Mouse (Mus musculus): Measurements from ENCODE around the gene Pkp4. TPM values are rescaled to one million over a fixed set of nuclear protein-coding genes. Genes with fewer than 3 reads are reported as not detected.

The Pkp4 gene
- 100 to 1,000 TPM; 160 to 162 TPM for total RNA-seq (2021)
- long read RNA-seq, experiment 1, partial matches to known transcripts: 34 of 43 reads
- long read RNA-seq, experiment 1, other reads (novel, unspliced or antisense): 9 of 43 reads
- long read RNA-seq, experiment 2, partial matches to known transcripts: 40 of 54 reads
- long read RNA-seq, experiment 2, other reads (novel, unspliced or antisense): 14 of 54 reads

- peak; percentile 94 for DNase-seq
- intact Hi-C loops (cut with DNase I): loop anchor here (1.0 to 5.0 kb wide), 5 partner anchors 60 to 458 kb away; no protein-coding TSS in a partner anchor
Observed at GRCm38 (mm10) chr2:59160605-59160963, at the start of gene Pkp4, which contains the start of gene Ccdc148. Gene Pkp4, plus strand, starts transcription at chr2:59160850. Gene Ccdc148, minus strand, starts transcription at chr2:59160683.

DNA sequence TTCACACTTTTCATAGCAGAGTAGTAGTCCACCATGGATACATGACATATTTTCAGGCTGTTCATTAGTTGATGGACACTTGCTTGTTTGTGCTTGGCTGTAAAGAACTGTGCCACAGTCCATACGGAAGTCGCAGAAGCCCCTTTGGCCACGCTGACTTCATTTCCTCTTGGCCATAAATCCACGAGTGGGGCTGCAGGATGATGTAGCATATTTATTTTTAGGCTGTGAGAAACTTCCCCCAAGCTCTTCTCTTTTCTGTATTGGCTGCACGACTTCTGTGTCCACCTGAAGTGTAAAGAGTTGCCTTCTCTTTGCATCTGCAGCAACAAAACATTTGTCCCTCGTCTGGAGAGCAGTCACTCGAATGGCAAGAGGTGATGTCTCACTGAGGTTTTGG lies 31.6 kb upstream of the Pkp4 start:
- intact Hi-C loops (cut with DNase I): no loop called here

GRCm38 (mm10) chr2:59129821-59130220 lies 30.8 kb upstream of the Pkp4 start:
- intact Hi-C loops (cut with DNase I): no loop called here
- no peak for DNase-seq

More for the DNA sequence above, 31.6 kb upstream of the Pkp4 start:
- DNase-seq: no peak

GRCm38 (mm10) chr2:59131044-59131443 lies 29.6 kb upstream of the Pkp4 start:
- DNase-seq: no peak
- intact Hi-C loops (cut with DNase I): no loop called here

DNA sequence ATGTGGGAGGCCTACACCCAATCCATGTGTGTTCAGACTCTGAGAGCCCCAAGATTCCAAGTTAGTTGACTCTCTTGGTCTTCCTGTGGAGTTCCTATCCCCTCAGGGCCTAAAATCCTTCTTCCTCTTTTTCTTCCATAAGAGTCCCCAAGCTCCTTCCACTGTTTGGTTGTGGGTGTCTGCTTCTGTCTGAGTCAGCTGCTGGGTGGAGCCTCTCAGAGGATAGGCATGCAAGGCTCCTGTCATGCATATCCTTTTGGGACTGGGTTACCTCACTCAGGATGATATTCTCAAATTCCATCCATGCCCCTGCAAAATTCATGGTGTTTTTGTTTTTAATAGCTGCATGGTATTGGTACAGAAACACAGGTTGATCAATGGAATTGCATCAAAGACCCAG lies 5.2 kb upstream of the Pkp4 start:
- intact Hi-C loops (cut with DNase I): no loop called here
- no peak for DNase-seq

GRCm38 (mm10) chr2:59158117-59158516 lies 2.5 kb upstream of the Pkp4 start:
- intact Hi-C loops (cut with DNase I): no loop called here
- DNase-seq: no peak

GRCm38 (mm10) chr2:59159961-59160604 lies 567 bp upstream of the Pkp4 start:
- intact Hi-C loops (cut with DNase I): loop anchor here (1.0 to 5.0 kb wide), 5 partner anchors 60 to 458 kb away; no protein-coding TSS in a partner anchor
- DNase-seq: no peak

- peak in 1 of 2 experiments; percentile 52 for DNase-seq
- intact Hi-C loops (cut with DNase I): loop anchor here (1.0 to 5.0 kb wide), 5 partner anchors 126 to 459 kb away; no protein-coding TSS in a partner anchor
Observed at GRCm38 (mm10) chr2:59161021-59161440, 381 bp downstream of the Pkp4 start.

GRCm38 (mm10) chr2:59161441-59162284 lies 1.0 kb downstream of the Pkp4 start:
- intact Hi-C loops (cut with DNase I): loop anchor here (1.0 to 5.0 kb wide), 5 partner anchors 126 to 459 kb away; no protein-coding TSS in a partner anchor
- DNase-seq: peak; percentile 73 to 80

DNA sequence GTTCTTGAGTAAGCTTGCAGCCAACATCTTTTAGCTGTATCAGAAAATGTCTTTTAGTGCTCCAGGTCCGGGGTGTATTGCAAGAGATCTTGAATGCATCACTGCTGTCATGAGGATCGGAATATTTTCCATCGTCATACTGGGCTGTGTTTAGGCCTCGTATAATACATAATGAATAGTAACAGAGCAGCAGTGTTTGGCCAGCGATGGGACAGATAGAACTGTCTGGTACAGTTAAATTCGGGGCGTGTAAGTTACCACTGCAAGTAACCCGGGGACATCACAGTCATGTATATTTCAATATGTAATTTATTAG lies 1.6 kb downstream of the Pkp4 start:
- intact Hi-C loops (cut with DNase I): loop anchor here (5.0 kb wide), 4 partner anchors 125 to 460 kb away; no protein-coding TSS in a partner anchor
- no peak for DNase-seq

GRCm38 (mm10) chr2:59166976-59167375 lies 6.3 kb downstream of the Pkp4 start:
- intact Hi-C loops (cut with DNase I): no loop called here
- DNase-seq: no peak

DNA sequence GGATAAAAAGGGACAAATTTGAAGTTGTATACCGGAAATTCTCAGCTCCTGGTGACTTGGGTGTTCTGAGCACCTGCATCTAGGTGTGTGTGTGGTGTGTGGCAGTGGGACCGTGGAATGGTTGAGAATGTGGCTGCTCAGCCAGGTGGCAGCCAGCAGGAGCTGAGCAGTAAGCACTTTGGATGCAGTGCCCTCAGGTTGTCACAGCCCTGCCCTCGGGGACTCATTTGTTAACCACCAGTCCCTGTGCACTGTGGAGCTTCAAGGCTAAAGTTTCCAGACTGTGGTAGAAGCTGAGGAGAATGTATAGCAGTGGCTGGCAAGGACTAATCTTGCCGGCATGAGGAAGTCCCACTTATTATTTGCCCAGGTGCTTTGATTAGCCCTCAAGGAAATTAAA lies 7.2 kb downstream of the Pkp4 start:
- intact Hi-C loops (cut with DNase I): no loop called here
- no peak for DNase-seq

DNA sequence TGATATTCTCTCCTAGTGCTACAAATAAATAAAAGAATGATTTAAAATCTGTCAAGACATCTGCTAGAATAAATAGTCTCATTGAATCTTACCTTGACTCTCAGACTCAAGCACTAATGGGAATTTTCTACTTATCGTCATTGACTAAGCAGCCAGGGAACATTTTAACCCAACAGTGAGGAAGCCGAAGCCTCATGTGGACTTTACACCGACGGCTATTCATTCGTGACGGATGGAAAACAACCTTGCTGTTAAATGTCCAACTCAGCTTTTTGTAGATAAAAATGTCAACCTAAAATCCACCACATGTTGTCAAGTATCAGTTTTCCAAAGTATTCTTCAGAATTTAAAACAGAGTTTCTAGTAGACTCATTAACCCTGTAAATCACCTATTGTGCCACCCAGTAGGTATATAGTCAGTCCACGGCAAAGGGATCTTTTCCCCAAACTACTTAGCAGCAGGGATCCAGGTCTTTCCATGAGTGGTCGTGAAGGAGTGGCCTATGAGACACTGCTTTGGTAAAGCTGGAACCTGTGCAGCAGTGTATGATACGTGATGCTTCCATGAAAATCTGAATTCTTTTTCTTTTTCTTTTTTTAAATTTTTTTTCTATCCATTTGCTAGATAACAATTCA lies 9.0 kb downstream of the Pkp4 start:
- intact Hi-C loops (cut with DNase I): no loop called here
- DNase-seq: no peak

DNA sequence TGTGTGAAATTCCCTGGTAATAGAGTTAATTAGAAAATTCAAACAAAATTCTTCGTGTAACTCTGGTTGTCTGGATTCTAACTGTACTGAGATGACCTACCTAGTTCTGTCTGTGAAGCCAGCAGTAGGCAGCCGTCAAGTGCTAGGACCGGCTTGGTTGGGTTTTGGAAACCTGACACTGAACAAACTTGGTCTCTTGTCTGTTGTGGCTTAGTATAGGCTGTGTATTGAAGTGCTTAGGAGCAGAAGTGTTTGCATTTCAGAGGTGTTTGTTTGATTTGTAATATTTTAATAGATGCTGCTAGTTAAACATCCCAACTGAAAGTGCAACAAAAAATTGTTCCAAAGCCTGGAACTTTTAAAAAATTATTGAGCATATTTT lies 9.5 kb downstream of the Pkp4 start:
- intact Hi-C loops (cut with DNase I): no loop called here
- no peak for DNase-seq

- intact Hi-C loops (cut with DNase I): no loop called here
- no peak for DNase-seq
Observed at GRCm38 (mm10) chr2:59170593-59170992, 9.9 kb downstream of the Pkp4 start.

GRCm38 (mm10) chr2:59171533-59171932 lies 10.9 kb downstream of the Pkp4 start:
- DNase-seq: no peak
- intact Hi-C loops (cut with DNase I): no loop called here

- intact Hi-C loops (cut with DNase I): no loop called here
- no peak for DNase-seq
Observed at GRCm38 (mm10) chr2:59175926-59176325, 15.3 kb downstream of the Pkp4 start.

DNA sequence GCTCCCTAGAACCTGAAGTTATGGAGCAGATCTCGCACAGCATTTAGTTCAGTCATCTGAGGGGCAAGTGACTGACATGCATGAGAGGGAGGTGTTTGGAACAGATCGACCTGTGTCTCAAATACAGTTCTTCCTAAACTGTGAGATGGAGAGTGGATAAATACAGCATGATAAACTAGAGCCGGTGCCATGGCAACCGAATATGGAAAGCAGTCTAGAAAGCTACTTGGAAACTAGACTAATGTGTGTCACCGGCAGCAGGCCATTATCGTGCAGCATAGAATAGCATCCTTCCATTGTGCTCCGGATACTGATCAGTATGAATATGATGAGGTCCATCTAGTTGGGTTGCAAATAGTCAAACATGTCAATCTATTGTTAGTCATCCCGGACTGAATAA lies 17.5 kb downstream of the Pkp4 start:
- no peak for DNase-seq
- intact Hi-C loops (cut with DNase I): no loop called here

GRCm38 (mm10) chr2:59178960-59179359 lies 18.3 kb downstream of the Pkp4 start:
- DNase-seq: no peak
- intact Hi-C loops (cut with DNase I): no loop called here

DNA sequence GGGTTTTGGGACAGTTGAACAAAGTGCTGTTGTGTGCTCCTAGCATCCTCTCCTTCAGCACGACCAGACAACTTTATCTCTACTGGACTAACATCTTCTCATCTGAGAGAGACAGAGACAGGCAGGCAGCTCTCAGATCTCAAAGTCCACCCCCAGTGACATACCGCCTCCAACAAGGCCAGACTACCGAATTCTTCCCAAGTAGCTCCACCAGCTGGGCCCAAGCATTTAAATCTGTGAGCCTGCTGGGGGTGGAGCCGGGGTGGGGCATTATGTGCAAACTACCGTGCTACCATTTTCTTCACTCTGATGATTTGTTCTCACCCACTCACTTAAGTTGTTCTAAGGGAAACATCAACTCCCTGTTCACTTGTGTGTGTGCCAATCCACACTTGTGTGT lies 18.8 kb downstream of the Pkp4 start:
- intact Hi-C loops (cut with DNase I): no loop called here

More for the DNA sequence above, 18.8 kb downstream of the Pkp4 start:
- no peak for DNase-seq

Measured in heart, postnatal 14 days (tissue).